Mouse (Mus musculus): ENCODE measurements around the gene Sestd1. TPM values are rescaled to one million over a fixed set of nuclear protein-coding genes. Genes with fewer than 3 reads are reported as not detected.

Sestd1 gene
- polyA plus RNA-seq (2015; fragmentation: Nextera tagmentation; extraction: Ambion mirVana), result 13.2 and 14.6 TPM in 2 replicates

- Histone ChIP-seq H3K4me2 (replicated peaks) (peak within 1 kb of the TSS; percentile 77), H3K27ac (replicated peaks) (peak within 1 kb of the TSS; percentile 55; the same call in 1 of the 2 replicates), H3K9me3 (replicated peaks) (no peaks in the 10 kb centered on the region), H3K36me3 (no peaks in the 10 kb centered on the region), H3K4me1 (peaks cover 11% of the 10 kb centered on the region; the same call in 1 of the 2 replicates), H3K4me3 (replicated peaks) (peak within 1 kb of the TSS; percentile 80), H3K27me3 (no peaks in the 10 kb centered on the region), H3K9ac (peak within 1 kb of the TSS; percentile 76)
- peak; percentile 86 for ATAC-seq (ENCODE audit: insufficient number of reproducible peaks, low FRiP score, low TSS enrichment, low read depth)
- 5% methylated on average over 54 of the region's 73 CpGs for WGBS
These were observed at the start of gene Sestd1 for GRCm38 (mm10) chr2:77280512-77281409. Gene Sestd1 (minus strand): TSS chr2:77280592.

GRCm38 (mm10) chr2:77327246-77327645 is 46.9 kb upstream of the Sestd1 start:
- 89% methylated on average over 3 of the region's 3 CpGs for WGBS

GRCm38 (mm10) chr2:77323739-77324138 is 43.3 kb upstream of the Sestd1 start:
- H3K4me1 ChIP-seq, result peaks cover 8% of the 10 kb centered on the region; the same call in 1 of the 2 replicates
- no peaks in the 10 kb centered on the region for H3K9me3 ChIP-seq (replicated peaks)
- no peak overlapping the region for H3K27ac ChIP-seq (replicated peaks)
- H3K36me3 ChIP-seq, result no peaks in the 10 kb centered on the region
- no peaks in the 10 kb centered on the region for H3K27me3 ChIP-seq
- no peak overlapping the region for H3K4me2 ChIP-seq (replicated peaks)
- H3K9ac ChIP-seq, result no peak overlapping the region
- no peak overlapping the region for H3K4me3 ChIP-seq (replicated peaks)
- ATAC-seq (ENCODE audit: insufficient number of reproducible peaks, low FRiP score, low TSS enrichment, low read depth), result no peak
- 18% methylated on average over 6 of the region's 6 CpGs for WGBS

More at GRCm38 (mm10) chr2:77327246-77327645, 46.9 kb upstream of the Sestd1 start:
- no peaks in the 10 kb centered on the region for H3K36me3 ChIP-seq
- H3K4me1 ChIP-seq, result peaks cover 8% of the 10 kb centered on the region; the same call in 1 of the 2 replicates
- no peak overlapping the region for H3K4me2 ChIP-seq (replicated peaks)
- no peak overlapping the region for H3K4me3 ChIP-seq (replicated peaks)
- ATAC-seq (ENCODE audit: insufficient number of reproducible peaks, low FRiP score, low TSS enrichment, low read depth), result no peak
- H3K9me3 ChIP-seq (replicated peaks), result no peaks in the 10 kb centered on the region
- no peak overlapping the region for H3K27ac ChIP-seq (replicated peaks)
- no peaks in the 10 kb centered on the region for H3K27me3 ChIP-seq
- H3K9ac ChIP-seq, result no peak overlapping the region

GRCm38 (mm10) chr2:77323156-77323555 is 42.8 kb upstream of the Sestd1 start:
- Histone ChIP-seq H3K27me3 (no peaks in the 10 kb centered on the region), H3K9ac (no peak overlapping the region), H3K9me3 (replicated peaks) (no peaks in the 10 kb centered on the region), H3K4me3 (replicated peaks) (no peak overlapping the region), H3K27ac (replicated peaks) (no peak overlapping the region), H3K36me3 (no peaks in the 10 kb centered on the region), H3K4me1 (peaks cover 8% of the 10 kb centered on the region; the same call in 1 of the 2 replicates), H3K4me2 (replicated peaks) (no peak overlapping the region)
- 40% methylated on average over 9 of the region's 9 CpGs for WGBS
- ATAC-seq (ENCODE audit: insufficient number of reproducible peaks, low FRiP score, low TSS enrichment, low read depth), result no peak

- 91% methylated on average over 5 of the region's 5 CpGs for WGBS
- H3K36me3 ChIP-seq, result no peaks in the 10 kb centered on the region
- no peak overlapping the region for H3K4me2 ChIP-seq (replicated peaks)
- H3K27me3 ChIP-seq, result no peaks in the 10 kb centered on the region
- no peak overlapping the region for H3K9ac ChIP-seq
- no peak for ATAC-seq (ENCODE audit: insufficient number of reproducible peaks, low FRiP score, low TSS enrichment, low read depth)
- H3K4me1 ChIP-seq, result peaks cover 8% of the 10 kb centered on the region; the same call in 1 of the 2 replicates
- H3K4me3 ChIP-seq (replicated peaks), result no peak overlapping the region
- H3K27ac ChIP-seq (replicated peaks), result no peak overlapping the region
- no peaks in the 10 kb centered on the region for H3K9me3 ChIP-seq (replicated peaks)
These were observed 38.8 kb upstream of the Sestd1 start for GRCm38 (mm10) chr2:77319196-77319595.

GRCm38 (mm10) chr2:77316961-77317360 is 36.6 kb upstream of the Sestd1 start:
- Histone ChIP-seq H3K36me3 (no peaks in the 10 kb centered on the region), H3K4me3 (replicated peaks) (no peak overlapping the region), H3K9ac (no peak overlapping the region), H3K4me1 (no peaks in the 10 kb centered on the region), H3K9me3 (replicated peaks) (no peaks in the 10 kb centered on the region), H3K27me3 (no peaks in the 10 kb centered on the region), H3K27ac (replicated peaks) (0 out of 2 replicates have a peak overlapping the region, but pooled peaks have one; percentile 4), H3K4me2 (replicated peaks) (no peak overlapping the region)
- 0 out of 2 replicates have a peak, but pooled peaks have one; percentile 57 for ATAC-seq (ENCODE audit: insufficient number of reproducible peaks, low FRiP score, low TSS enrichment, low read depth)
- WGBS, result 53% methylated on average over 7 of the region's 7 CpGs

GRCm38 (mm10) chr2:77313846-77314245 is 33.5 kb upstream of the Sestd1 start:
- Histone ChIP-seq H3K4me1 (no peaks in the 10 kb centered on the region), H3K36me3 (no peaks in the 10 kb centered on the region), H3K9ac (no peak overlapping the region), H3K4me2 (replicated peaks) (no peak overlapping the region), H3K27ac (replicated peaks) (no peak overlapping the region), H3K27me3 (no peaks in the 10 kb centered on the region), H3K9me3 (replicated peaks) (no peaks in the 10 kb centered on the region), H3K4me3 (replicated peaks) (no peak overlapping the region)
- ATAC-seq (ENCODE audit: insufficient number of reproducible peaks, low FRiP score, low TSS enrichment, low read depth), result no peak
- 92% methylated on average over 10 of the region's 10 CpGs for WGBS

GRCm38 (mm10) chr2:77312616-77313015 is 32.2 kb upstream of the Sestd1 start:
- Histone ChIP-seq H3K27me3 (no peaks in the 10 kb centered on the region), H3K4me3 (replicated peaks) (no peak overlapping the region), H3K9ac (no peak overlapping the region), H3K9me3 (replicated peaks) (no peaks in the 10 kb centered on the region), H3K36me3 (no peaks in the 10 kb centered on the region), H3K4me2 (replicated peaks) (no peak overlapping the region), H3K27ac (replicated peaks) (no peak overlapping the region), H3K4me1 (no peaks in the 10 kb centered on the region)
- ATAC-seq (ENCODE audit: insufficient number of reproducible peaks, low FRiP score, low TSS enrichment, low read depth), result no peak
- WGBS, result 76% methylated on average over 9 of the region's 9 CpGs

- no peaks in the 10 kb centered on the region for H3K4me1 ChIP-seq
- WGBS, result 56% methylated on average over 7 of the region's 7 CpGs
- H3K27ac ChIP-seq (replicated peaks), result no peak overlapping the region
- H3K36me3 ChIP-seq, result no peaks in the 10 kb centered on the region
- H3K4me3 ChIP-seq (replicated peaks), result no peak overlapping the region
- H3K9me3 ChIP-seq (replicated peaks), result no peaks in the 10 kb centered on the region
- no peak for ATAC-seq (ENCODE audit: insufficient number of reproducible peaks, low FRiP score, low TSS enrichment, low read depth)
- no peak overlapping the region for H3K4me2 ChIP-seq (replicated peaks)
- H3K27me3 ChIP-seq, result no peaks in the 10 kb centered on the region
- no peak overlapping the region for H3K9ac ChIP-seq
These were observed 28.9 kb upstream of the Sestd1 start for GRCm38 (mm10) chr2:77309313-77309712.

- no peaks in the 10 kb centered on the region for H3K4me1 ChIP-seq
- no peak for ATAC-seq (ENCODE audit: insufficient number of reproducible peaks, low FRiP score, low TSS enrichment, low read depth)
- H3K27ac ChIP-seq (replicated peaks), result no peak overlapping the region
- 68% methylated on average over 3 of the region's 3 CpGs for WGBS
- H3K9me3 ChIP-seq (replicated peaks), result no peaks in the 10 kb centered on the region
- no peak overlapping the region for H3K4me3 ChIP-seq (replicated peaks)
- no peak overlapping the region for H3K4me2 ChIP-seq (replicated peaks)
- H3K36me3 ChIP-seq, result no peaks in the 10 kb centered on the region
- no peaks in the 10 kb centered on the region for H3K27me3 ChIP-seq
- H3K9ac ChIP-seq, result no peak overlapping the region
These were observed 24.1 kb upstream of the Sestd1 start for GRCm38 (mm10) chr2:77304494-77304893.

- H3K27me3 ChIP-seq, result no peaks in the 10 kb centered on the region
- H3K27ac ChIP-seq (replicated peaks), result no peak overlapping the region
- no peaks in the 10 kb centered on the region for H3K4me1 ChIP-seq
- H3K9me3 ChIP-seq (replicated peaks), result no peaks in the 10 kb centered on the region
- no peak for ATAC-seq (ENCODE audit: insufficient number of reproducible peaks, low FRiP score, low TSS enrichment, low read depth)
- H3K4me2 ChIP-seq (replicated peaks), result no peak overlapping the region
- no peaks in the 10 kb centered on the region for H3K36me3 ChIP-seq
- no peak overlapping the region for H3K4me3 ChIP-seq (replicated peaks)
- 77% methylated on average over 3 of the region's 3 CpGs for WGBS
- no peak overlapping the region for H3K9ac ChIP-seq
These were observed 23.3 kb upstream of the Sestd1 start for GRCm38 (mm10) chr2:77303716-77304115.
